Mouse (Mus musculus): ENCODE results near the gene Tmem268. TPM values are rescaled to one million over a fixed set of nuclear protein-coding genes. Genes with fewer than 3 reads are reported as not detected.
A peak's percentile ranks its signal among the peaks of the same experiment; 100 is the strongest.

Tmem268 gene
- polyA plus RNA-seq, 1 experiment: 15.2 TPM

DNA sequence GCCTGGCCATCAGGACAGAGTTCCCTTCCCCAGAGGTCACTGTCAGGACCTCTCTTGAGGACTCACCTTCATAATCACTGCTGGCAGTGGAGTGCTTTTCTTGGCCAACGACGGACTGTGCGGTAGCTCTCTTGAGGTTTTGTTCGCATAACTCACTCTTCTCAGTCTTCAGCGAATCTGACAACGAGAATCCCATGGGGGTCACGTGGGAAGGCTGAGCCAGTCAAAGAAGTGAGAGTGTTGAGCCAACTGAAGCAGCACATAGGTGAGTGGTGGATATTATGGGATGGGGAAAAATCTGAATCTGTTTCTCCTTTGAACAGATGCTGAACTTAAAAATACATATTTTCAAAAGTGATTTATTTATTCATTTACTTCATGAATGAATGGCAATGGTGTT is 49.8 kb downstream of the Tmem268 start:
- WGBS: 64% methylated on average over 7 of the region's 7 CpGs
- TF ChIP-seq CTCF (IDR thresholded peaks at IDR 0.05; ENCODE audit: insufficient read depth, low read length): no peak
- no peak for TF ChIP-seq POLR2A (IDR thresholded peaks at IDR 0.05; ENCODE audit: borderline replicate concordance, extremely low read depth, low read depth, low read length)
- no peak for DNase-seq
- H3K4me1 ChIP-seq (ENCODE audit: control insufficient read depth, insufficient read depth, low read length): no peaks in the 10 kb centered on the region
- no peak overlapping the region for H3K4me3 ChIP-seq (replicated peaks; ENCODE audit: extremely low read depth, low read depth, low read length)

DNA sequence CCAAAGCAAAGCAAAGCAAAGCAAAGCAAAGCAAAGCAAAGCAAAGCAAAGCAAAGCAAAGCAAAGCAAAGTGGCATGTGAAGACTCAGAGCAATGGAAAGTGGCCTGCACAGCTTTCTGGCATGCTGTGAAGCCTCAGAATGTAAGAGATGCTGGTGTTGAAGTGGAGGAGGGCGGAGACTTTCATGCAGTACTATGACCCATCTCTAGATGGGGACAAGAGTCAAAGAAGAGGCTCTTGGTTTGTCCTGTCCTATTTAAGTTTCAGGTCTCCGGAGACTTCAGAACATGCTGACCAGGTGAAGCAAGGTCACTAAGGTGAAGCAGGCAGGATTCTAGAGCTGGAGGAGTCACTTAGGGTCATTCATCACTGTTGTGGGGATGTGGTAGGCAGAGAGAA is 63.3 kb downstream of the Tmem268 start:
- Histone ChIP-seq H3K4me3 (replicated peaks; ENCODE audit: extremely low read depth, low read depth, low read length) (no peak overlapping the region), H3K4me1 (ENCODE audit: control insufficient read depth, insufficient read depth, low read length) (no peaks in the 10 kb centered on the region)
- no peak for DNase-seq
- TF ChIP-seq CTCF (IDR thresholded peaks at IDR 0.05; ENCODE audit: insufficient read depth, low read length) (no peak), POLR2A (IDR thresholded peaks at IDR 0.05; ENCODE audit: borderline replicate concordance, extremely low read depth, low read depth, low read length) (no peak)
- WGBS: 67% methylated on average over 2 of the region's 2 CpGs

DNA sequence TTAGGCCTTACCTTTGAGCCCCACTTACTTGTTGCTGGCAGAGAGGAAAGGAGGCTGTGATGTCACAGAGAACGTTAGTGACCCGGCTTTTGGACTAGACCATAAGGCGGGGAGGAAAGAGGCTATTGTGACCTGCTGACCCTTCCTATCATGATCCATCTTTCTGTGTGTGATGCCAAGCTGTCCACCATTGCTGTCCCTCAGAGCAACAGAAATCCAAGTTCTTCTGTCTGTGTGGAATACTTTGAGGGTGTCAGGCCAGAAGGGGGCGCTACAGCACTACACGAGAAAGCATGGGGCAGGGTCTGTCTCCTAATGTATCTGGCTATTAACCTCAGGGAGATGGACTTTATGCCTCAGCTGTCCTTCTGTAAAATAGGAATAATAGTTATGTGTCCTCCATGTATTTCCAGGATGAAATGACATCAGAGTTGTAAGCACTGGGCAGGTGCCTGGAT is 63.8 kb downstream of the Tmem268 start, which contains the start of gene Tex48:
TSS of gene Tex48 (minus strand) at position 51 of the 458 bp plus-strand sequence.
- Histone ChIP-seq H3K4me3 (replicated peaks; ENCODE audit: extremely low read depth, low read depth, low read length) (no peak within 1 kb of the TSS), H3K4me1 (ENCODE audit: control insufficient read depth, insufficient read depth, low read length) (no peaks in the 10 kb centered on the region)
- DNase-seq: peak; percentile 20
- 54% methylated on average over 5 of the region's 5 CpGs for WGBS
- TF ChIP-seq CTCF (IDR thresholded peaks at IDR 0.05; ENCODE audit: insufficient read depth, low read length): peak; percentile 56
- TF ChIP-seq POLR2A (IDR thresholded peaks at IDR 0.05; ENCODE audit: borderline replicate concordance, extremely low read depth, low read depth, low read length): no peak

DNA sequence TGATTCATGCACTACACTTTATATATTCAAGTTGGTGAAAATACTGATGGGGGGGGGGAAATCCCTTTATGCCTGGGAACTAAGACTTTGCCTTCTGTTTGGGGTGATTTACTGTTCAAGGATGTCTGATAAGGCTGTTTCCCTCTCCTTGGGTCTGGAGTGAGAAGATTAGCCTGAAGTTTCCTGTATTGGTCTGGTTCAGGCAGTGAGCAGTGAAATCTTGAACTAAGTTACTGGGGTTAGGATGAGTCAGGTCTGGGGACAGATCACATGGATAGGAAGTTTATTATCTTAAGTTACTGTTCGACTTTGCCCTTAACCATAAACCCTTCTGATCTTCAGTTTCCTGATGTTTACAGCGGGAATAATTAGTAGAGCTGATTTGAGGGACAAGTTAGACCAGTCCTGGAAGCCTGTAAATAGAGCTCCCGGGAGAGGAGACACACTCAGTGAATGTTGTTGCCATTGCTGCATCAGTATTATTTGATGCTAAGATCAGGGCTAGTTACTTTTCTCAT is 67.0 kb downstream of the Tmem268 start:
- Histone ChIP-seq H3K4me3 (replicated peaks; ENCODE audit: extremely low read depth, low read depth, low read length) (no peak overlapping the region), H3K4me1 (ENCODE audit: control insufficient read depth, insufficient read depth, low read length) (no peaks in the 10 kb centered on the region)
- no peak for TF ChIP-seq POLR2A (IDR thresholded peaks at IDR 0.05; ENCODE audit: borderline replicate concordance, extremely low read depth, low read depth, low read length)
- no peak for TF ChIP-seq CTCF (IDR thresholded peaks at IDR 0.05; ENCODE audit: insufficient read depth, low read length)
- 35% methylated on average over 3 of the region's 3 CpGs for WGBS
- no peak for DNase-seq

DNA sequence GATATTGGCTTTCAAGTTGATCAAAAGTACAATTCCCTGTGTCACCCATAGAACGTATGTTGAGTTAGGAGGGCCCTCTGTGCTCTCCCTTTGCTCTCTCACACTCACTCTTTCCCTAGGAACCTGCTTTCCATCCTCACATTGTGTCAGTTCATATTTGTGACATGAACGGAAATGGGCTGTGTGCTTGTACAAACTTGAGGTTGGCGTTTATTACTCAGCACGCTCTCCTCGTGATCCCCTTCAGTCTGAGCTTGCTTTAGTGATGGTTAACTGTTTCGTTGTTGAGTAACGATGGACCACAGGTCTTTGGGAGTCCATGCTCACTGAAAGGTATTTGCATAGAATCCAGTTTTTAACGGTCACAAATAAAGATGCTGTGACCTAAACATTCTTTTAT is 68.5 kb downstream of the Tmem268 start:
- Histone ChIP-seq H3K4me3 (replicated peaks; ENCODE audit: extremely low read depth, low read depth, low read length) (no peak overlapping the region), H3K4me1 (ENCODE audit: control insufficient read depth, insufficient read depth, low read length) (no peaks in the 10 kb centered on the region)
- 75% methylated on average over 8 of the region's 8 CpGs for WGBS
- DNase-seq: no peak
- TF ChIP-seq POLR2A (IDR thresholded peaks at IDR 0.05; ENCODE audit: borderline replicate concordance, extremely low read depth, low read depth, low read length) (no peak), CTCF (IDR thresholded peaks at IDR 0.05; ENCODE audit: insufficient read depth, low read length) (no peak)

DNA sequence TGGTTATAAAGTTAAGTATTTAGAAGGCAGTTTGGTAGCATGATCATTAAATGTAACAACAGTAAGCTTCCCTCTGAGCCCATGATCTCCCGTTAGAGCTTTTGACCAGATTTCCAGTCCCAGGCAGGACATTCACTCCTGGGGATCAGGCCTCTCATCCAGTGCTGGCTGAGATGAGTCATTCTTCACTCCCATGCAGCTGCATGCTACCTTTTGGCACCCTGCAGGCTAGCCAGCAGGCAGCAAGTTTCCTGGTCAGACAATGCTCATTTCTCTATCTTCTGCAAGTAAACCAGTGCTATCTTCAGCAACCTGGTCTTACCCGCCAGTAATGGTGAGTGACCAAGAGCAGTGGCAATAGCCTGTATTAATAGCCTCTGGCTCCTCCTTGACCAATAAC is 74.6 kb downstream of the Tmem268 start:
- Histone ChIP-seq H3K4me3 (replicated peaks; ENCODE audit: extremely low read depth, low read depth, low read length) (no peak overlapping the region), H3K4me1 (ENCODE audit: control insufficient read depth, insufficient read depth, low read length) (no peaks in the 10 kb centered on the region)
- 83% methylated on average over 2 of the region's 2 CpGs for WGBS
- DNase-seq: no peak
- no peak for TF ChIP-seq POLR2A (IDR thresholded peaks at IDR 0.05; ENCODE audit: borderline replicate concordance, extremely low read depth, low read depth, low read length)
- no peak for TF ChIP-seq CTCF (IDR thresholded peaks at IDR 0.05; ENCODE audit: insufficient read depth, low read length)

Other genes with a start within 250 kb of the Tmem268 start
- gene Orm1, start 214.2 kb upstream of the Tmem268 start, polyA plus RNA-seq (2012; rRNA removed): 3.9 and 4.7 TPM in 2 replicates
- gene Orm3, start 202.6 kb upstream of the Tmem268 start, polyA plus RNA-seq (2012; rRNA removed): 0.22 and 0.50 TPM in 2 replicates
- 0.45 and 0.49 TPM in 2 replicates for gene Orm2, start 196.3 kb upstream of the Tmem268 start, polyA plus RNA-seq (2012; rRNA removed)
- gene Akna, start 155.4 kb upstream of the Tmem268 start, polyA plus RNA-seq (2012; rRNA removed): 22.2 and 22.7 TPM in 2 replicates
- gene Whrn, start 62.8 kb upstream of the Tmem268 start, polyA plus RNA-seq (2012; rRNA removed): 6.4 and 7.8 TPM in 2 replicates
- 48.3 and 56.6 TPM in 2 replicates for gene Atp6v1g1, start 14.0 kb upstream of the Tmem268 start, polyA plus RNA-seq (2012; rRNA removed)
- gene Gm11213, start 46.5 kb downstream of the Tmem268 start, polyA plus RNA-seq (2012; rRNA removed): not detected in 2 replicates
- not detected in 2 replicates for gene Tex48, start 63.6 kb downstream of the Tmem268 start, polyA plus RNA-seq (2012; rRNA removed)
- not detected in 2 replicates for gene Gm11214, start 104.6 kb downstream of the Tmem268 start, polyA plus RNA-seq (2012; rRNA removed)
- 0.56 and 0.57 TPM in 2 replicates for gene Tnfsf15, start 186.3 kb downstream of the Tmem268 start, polyA plus RNA-seq (2012; rRNA removed)

Measured in lung, adult 2 months (tissue).